Mouse (Mus musculus): ENCODE measurements around the gene Ahr. TPM values are rescaled to one million over a fixed set of nuclear protein-coding genes. Genes with fewer than 3 reads are reported as not detected.

Ahr gene
- polyA plus RNA-seq (2014; fragmentation: Nextera tagmentation; extraction: Ambion mirVana): 3.4 and 4.3 TPM in 2 replicates

GRCm38 (mm10) chr12:35534754-35535236, at the start of gene Ahr:
Gene Ahr (minus strand): TSS chr12:35535038.
- H3K4me1 ChIP-seq (replicated peaks; ENCODE audit: control insufficient read depth, insufficient read depth, low read length): no peaks in the 10 kb centered on the region
- DNase-seq (ENCODE audit: low spot score): peak; percentile 85
- H3K27ac ChIP-seq (ENCODE audit: low read depth, low read length): no peak within 1 kb of the TSS
- peak within 1 kb of the TSS; percentile 100 for H3K4me2 ChIP-seq (replicated peaks; ENCODE audit: low read depth, low read length)
- peaks cover 6% of the 10 kb centered on the region; the same call in 1 of the 2 replicates for H3K27me3 ChIP-seq (ENCODE audit: control insufficient read depth, insufficient read depth, low read length)
- peak within 1 kb of the TSS; percentile 80 for H3K4me3 ChIP-seq (ENCODE audit: low read depth, low read length)
- no peaks in the 10 kb centered on the region for H3K36me3 ChIP-seq (ENCODE audit: control insufficient read depth, insufficient read depth, low read length)
- no peaks in the 10 kb centered on the region for H3K9me3 ChIP-seq (ENCODE audit: control insufficient read depth, low read length)
- H3K9ac ChIP-seq (ENCODE audit: low read depth, low read length): peak within 1 kb of the TSS; percentile 62
- ATAC-seq (ENCODE audit: low FRiP score): peak; percentile 97
- WGBS: under 1% methylated on average over 36 of the region's 52 CpGs

GRCm38 (mm10) chr12:35578826-35579225, 44.0 kb upstream of the Ahr start:
- Histone ChIP-seq H3K4me3 (ENCODE audit: low read depth, low read length) (no peak overlapping the region), H3K27ac (ENCODE audit: low read depth, low read length) (no peak overlapping the region), H3K9ac (ENCODE audit: low read depth, low read length) (no peak overlapping the region), H3K4me2 (replicated peaks; ENCODE audit: low read depth, low read length) (no peak overlapping the region), H3K4me1 (replicated peaks; ENCODE audit: control insufficient read depth, insufficient read depth, low read length) (no peaks in the 10 kb centered on the region), H3K27me3 (ENCODE audit: control insufficient read depth, insufficient read depth, low read length) (no peaks in the 10 kb centered on the region), H3K36me3 (ENCODE audit: control insufficient read depth, insufficient read depth, low read length) (no peaks in the 10 kb centered on the region), H3K9me3 (ENCODE audit: control insufficient read depth, low read length) (no peaks in the 10 kb centered on the region)
- WGBS: 90% methylated on average over 4 of the region's 4 CpGs
- no peak for ATAC-seq (ENCODE audit: low FRiP score)
- no peak for DNase-seq (ENCODE audit: low spot score)

- ATAC-seq (ENCODE audit: low FRiP score): no peak
- Histone ChIP-seq H3K4me1 (replicated peaks; ENCODE audit: control insufficient read depth, insufficient read depth, low read length) (no peaks in the 10 kb centered on the region), H3K9ac (ENCODE audit: low read depth, low read length) (no peak overlapping the region), H3K27ac (ENCODE audit: low read depth, low read length) (no peak overlapping the region), H3K36me3 (ENCODE audit: control insufficient read depth, insufficient read depth, low read length) (no peaks in the 10 kb centered on the region), H3K9me3 (ENCODE audit: control insufficient read depth, low read length) (no peaks in the 10 kb centered on the region), H3K4me3 (ENCODE audit: low read depth, low read length) (no peak overlapping the region), H3K4me2 (replicated peaks; ENCODE audit: low read depth, low read length) (no peak overlapping the region), H3K27me3 (ENCODE audit: control insufficient read depth, insufficient read depth, low read length) (no peaks in the 10 kb centered on the region)
- no peak for DNase-seq (ENCODE audit: low spot score)
- 89% methylated on average over 4 of the region's 4 CpGs for WGBS
Measured at GRCm38 (mm10) chr12:35576107-35576506, 41.3 kb upstream of the Ahr start.

- 81% methylated on average over 2 of the region's 2 CpGs for WGBS
- Histone ChIP-seq H3K36me3 (ENCODE audit: control insufficient read depth, insufficient read depth, low read length) (no peaks in the 10 kb centered on the region), H3K27me3 (ENCODE audit: control insufficient read depth, insufficient read depth, low read length) (no peaks in the 10 kb centered on the region), H3K27ac (ENCODE audit: low read depth, low read length) (no peak overlapping the region), H3K4me3 (ENCODE audit: low read depth, low read length) (no peak overlapping the region), H3K4me1 (replicated peaks; ENCODE audit: control insufficient read depth, insufficient read depth, low read length) (no peaks in the 10 kb centered on the region), H3K9ac (ENCODE audit: low read depth, low read length) (no peak overlapping the region), H3K9me3 (ENCODE audit: control insufficient read depth, low read length) (no peaks in the 10 kb centered on the region), H3K4me2 (replicated peaks; ENCODE audit: low read depth, low read length) (no peak overlapping the region)
- DNase-seq (ENCODE audit: low spot score) (no peak), ATAC-seq (ENCODE audit: low FRiP score) (no peak)
Measured at GRCm38 (mm10) chr12:35573713-35574112, 38.9 kb upstream of the Ahr start.

- H3K4me1 ChIP-seq (replicated peaks; ENCODE audit: control insufficient read depth, insufficient read depth, low read length): no peaks in the 10 kb centered on the region
- H3K36me3 ChIP-seq (ENCODE audit: control insufficient read depth, insufficient read depth, low read length): no peaks in the 10 kb centered on the region
- no peaks in the 10 kb centered on the region for H3K9me3 ChIP-seq (ENCODE audit: control insufficient read depth, low read length)
- no peak for ATAC-seq (ENCODE audit: low FRiP score)
- H3K4me3 ChIP-seq (ENCODE audit: low read depth, low read length): no peak overlapping the region
- 89% methylated on average over 3 of the region's 3 CpGs for WGBS
- H3K9ac ChIP-seq (ENCODE audit: low read depth, low read length): no peak overlapping the region
- no peak overlapping the region for H3K4me2 ChIP-seq (replicated peaks; ENCODE audit: low read depth, low read length)
- H3K27ac ChIP-seq (ENCODE audit: low read depth, low read length): no peak overlapping the region
- no peaks in the 10 kb centered on the region for H3K27me3 ChIP-seq (ENCODE audit: control insufficient read depth, insufficient read depth, low read length)
- no peak for DNase-seq (ENCODE audit: low spot score)
Measured at GRCm38 (mm10) chr12:35562826-35563225, 28.0 kb upstream of the Ahr start.

GRCm38 (mm10) chr12:35558868-35559267, 24.0 kb upstream of the Ahr start:
- Histone ChIP-seq H3K27me3 (ENCODE audit: control insufficient read depth, insufficient read depth, low read length) (no peaks in the 10 kb centered on the region), H3K4me1 (replicated peaks; ENCODE audit: control insufficient read depth, insufficient read depth, low read length) (no peaks in the 10 kb centered on the region), H3K36me3 (ENCODE audit: control insufficient read depth, insufficient read depth, low read length) (no peaks in the 10 kb centered on the region), H3K9ac (ENCODE audit: low read depth, low read length) (no peak overlapping the region), H3K9me3 (ENCODE audit: control insufficient read depth, low read length) (no peaks in the 10 kb centered on the region), H3K27ac (ENCODE audit: low read depth, low read length) (no peak overlapping the region), H3K4me3 (ENCODE audit: low read depth, low read length) (no peak overlapping the region), H3K4me2 (replicated peaks; ENCODE audit: low read depth, low read length) (no peak overlapping the region)
- ATAC-seq (ENCODE audit: low FRiP score): no peak
- 84% methylated on average over 2 of the region's 2 CpGs for WGBS
- DNase-seq (ENCODE audit: low spot score): no peak

- no peaks in the 10 kb centered on the region for H3K27me3 ChIP-seq (ENCODE audit: control insufficient read depth, insufficient read depth, low read length)
- DNase-seq (ENCODE audit: low spot score) (no peak), ATAC-seq (ENCODE audit: low FRiP score) (no peak)
- 75% methylated on average over 6 of the region's 6 CpGs for WGBS
- H3K4me3 ChIP-seq (ENCODE audit: low read depth, low read length): no peak overlapping the region
- no peak overlapping the region for H3K27ac ChIP-seq (ENCODE audit: low read depth, low read length)
- no peaks in the 10 kb centered on the region for H3K4me1 ChIP-seq (replicated peaks; ENCODE audit: control insufficient read depth, insufficient read depth, low read length)
- H3K9ac ChIP-seq (ENCODE audit: low read depth, low read length): no peak overlapping the region
- H3K4me2 ChIP-seq (replicated peaks; ENCODE audit: low read depth, low read length): no peak overlapping the region
- H3K9me3 ChIP-seq (ENCODE audit: control insufficient read depth, low read length): no peaks in the 10 kb centered on the region
- no peaks in the 10 kb centered on the region for H3K36me3 ChIP-seq (ENCODE audit: control insufficient read depth, insufficient read depth, low read length)
Measured at GRCm38 (mm10) chr12:35555925-35556324, 21.1 kb upstream of the Ahr start.

- WGBS: 93% methylated on average over 4 of the region's 4 CpGs
- ATAC-seq (ENCODE audit: low FRiP score): no peak
- Histone ChIP-seq H3K4me3 (ENCODE audit: low read depth, low read length) (no peak overlapping the region), H3K9ac (ENCODE audit: low read depth, low read length) (no peak overlapping the region), H3K9me3 (ENCODE audit: control insufficient read depth, low read length) (no peaks in the 10 kb centered on the region), H3K4me2 (replicated peaks; ENCODE audit: low read depth, low read length) (no peak overlapping the region), H3K27me3 (ENCODE audit: control insufficient read depth, insufficient read depth, low read length) (no peaks in the 10 kb centered on the region), H3K4me1 (replicated peaks; ENCODE audit: control insufficient read depth, insufficient read depth, low read length) (no peaks in the 10 kb centered on the region), H3K27ac (ENCODE audit: low read depth, low read length) (no peak overlapping the region), H3K36me3 (ENCODE audit: control insufficient read depth, insufficient read depth, low read length) (no peaks in the 10 kb centered on the region)
- DNase-seq (ENCODE audit: low spot score): no peak
Measured at GRCm38 (mm10) chr12:35554309-35554708, 19.5 kb upstream of the Ahr start.

- no peaks in the 10 kb centered on the region for H3K9me3 ChIP-seq (ENCODE audit: control insufficient read depth, low read length)
- no peak overlapping the region for H3K9ac ChIP-seq (ENCODE audit: low read depth, low read length)
- no peak overlapping the region for H3K4me3 ChIP-seq (ENCODE audit: low read depth, low read length)
- no peak overlapping the region for H3K27ac ChIP-seq (ENCODE audit: low read depth, low read length)
- H3K36me3 ChIP-seq (ENCODE audit: control insufficient read depth, insufficient read depth, low read length): no peaks in the 10 kb centered on the region
- ATAC-seq (ENCODE audit: low FRiP score) (no peak), DNase-seq (ENCODE audit: low spot score) (no peak)
- no peaks in the 10 kb centered on the region for H3K27me3 ChIP-seq (ENCODE audit: control insufficient read depth, insufficient read depth, low read length)
- no peaks in the 10 kb centered on the region for H3K4me1 ChIP-seq (replicated peaks; ENCODE audit: control insufficient read depth, insufficient read depth, low read length)
- 81% methylated on average over 3 of the region's 3 CpGs for WGBS
- no peak overlapping the region for H3K4me2 ChIP-seq (replicated peaks; ENCODE audit: low read depth, low read length)
Measured at GRCm38 (mm10) chr12:35553174-35553573, 18.3 kb upstream of the Ahr start.
